Mouse (Mus musculus): Measurements from ENCODE around the gene Ppp1r13l. TPM values are rescaled to one million over a fixed set of nuclear protein-coding genes. Genes with fewer than 3 reads are reported as not detected.

Ppp1r13l gene
- polyA plus RNA-seq, 1 experiment from 2014 or later: 6.4 TPM

GRCm38 (mm10) chr7:19319906-19320305 lies 39.6 kb upstream of the Ppp1r13l start:
- Histone ChIP-seq H3K36me3 (ENCODE audit: control insufficient read depth, insufficient read depth, low read length) (no peaks in the 10 kb centered on the region), H3K9ac (ENCODE audit: low read length) (peak overlapping the region; percentile 35; the same call in 1 of the 2 replicates), H3K9me3 (ENCODE audit: control insufficient read depth, low read length) (no peaks in the 10 kb centered on the region), H3K4me3 (ENCODE audit: low read depth, low read length) (peak overlapping the region; percentile 35), H3K4me2 (ENCODE audit: low read depth, low read length, severe bottlenecking) (peak overlapping the region; percentile 74), H3K27me3 (ENCODE audit: control insufficient read depth, insufficient read depth, low read length) (no peaks in the 10 kb centered on the region), H3K27ac (ENCODE audit: low read depth, low read length) (no peak overlapping the region), H3K4me1 (replicated peaks; ENCODE audit: control insufficient read depth, insufficient read depth, low read length) (peaks cover 3% of the 10 kb centered on the region; the same call in 1 of the 2 replicates)
- ATAC-seq (replicated peaks; ENCODE audit: low FRiP score) (peak; percentile 97), DNase-seq (ENCODE audit: low spot score) (peak; percentile 98)
- 0% methylated on average over 41 of the region's 41 CpGs for WGBS

- H3K4me1 ChIP-seq (replicated peaks; ENCODE audit: control insufficient read depth, insufficient read depth, low read length): peaks cover 3% of the 10 kb centered on the region; the same call in 1 of the 2 replicates
- H3K9me3 ChIP-seq (ENCODE audit: control insufficient read depth, low read length): no peaks in the 10 kb centered on the region
- no peak overlapping the region for H3K4me3 ChIP-seq (ENCODE audit: low read depth, low read length)
- H3K27ac ChIP-seq (ENCODE audit: low read depth, low read length): no peak overlapping the region
- ATAC-seq (replicated peaks; ENCODE audit: low FRiP score) (no peak), DNase-seq (ENCODE audit: low spot score) (no peak)
- no peak overlapping the region for H3K4me2 ChIP-seq (ENCODE audit: low read depth, low read length, severe bottlenecking)
- no peaks in the 10 kb centered on the region for H3K27me3 ChIP-seq (ENCODE audit: control insufficient read depth, insufficient read depth, low read length)
- H3K9ac ChIP-seq (ENCODE audit: low read length): no peak overlapping the region
- H3K36me3 ChIP-seq (ENCODE audit: control insufficient read depth, insufficient read depth, low read length): no peaks in the 10 kb centered on the region
- WGBS: 48% methylated on average over 7 of the region's 7 CpGs
These were observed 38.9 kb upstream of the Ppp1r13l start for GRCm38 (mm10) chr7:19320637-19321036.

GRCm38 (mm10) chr7:19321464-19321863 lies 38.1 kb upstream of the Ppp1r13l start:
- Histone ChIP-seq H3K4me1 (replicated peaks; ENCODE audit: control insufficient read depth, insufficient read depth, low read length) (peaks cover 4% of the 10 kb centered on the region; the same call in 1 of the 2 replicates), H3K4me3 (ENCODE audit: low read depth, low read length) (no peak overlapping the region), H3K27me3 (ENCODE audit: control insufficient read depth, insufficient read depth, low read length) (no peaks in the 10 kb centered on the region), H3K27ac (ENCODE audit: low read depth, low read length) (no peak overlapping the region), H3K36me3 (ENCODE audit: control insufficient read depth, insufficient read depth, low read length) (no peaks in the 10 kb centered on the region), H3K9ac (ENCODE audit: low read length) (no peak overlapping the region), H3K4me2 (ENCODE audit: low read depth, low read length, severe bottlenecking) (no peak overlapping the region), H3K9me3 (ENCODE audit: control insufficient read depth, low read length) (no peaks in the 10 kb centered on the region)
- no peak for ATAC-seq (replicated peaks; ENCODE audit: low FRiP score)
- DNase-seq (ENCODE audit: low spot score): no peak
- 75% methylated on average over 5 of the region's 5 CpGs for WGBS

- Histone ChIP-seq H3K27me3 (ENCODE audit: control insufficient read depth, insufficient read depth, low read length) (no peaks in the 10 kb centered on the region), H3K36me3 (ENCODE audit: control insufficient read depth, insufficient read depth, low read length) (no peaks in the 10 kb centered on the region), H3K4me2 (ENCODE audit: low read depth, low read length, severe bottlenecking) (no peak overlapping the region), H3K4me3 (ENCODE audit: low read depth, low read length) (no peak overlapping the region), H3K27ac (ENCODE audit: low read depth, low read length) (no peak overlapping the region), H3K9me3 (ENCODE audit: control insufficient read depth, low read length) (no peaks in the 10 kb centered on the region), H3K4me1 (replicated peaks; ENCODE audit: control insufficient read depth, insufficient read depth, low read length) (peaks cover 11% of the 10 kb centered on the region; the same call in 1 of the 2 replicates), H3K9ac (ENCODE audit: low read length) (no peak overlapping the region)
- DNase-seq (ENCODE audit: low spot score) (no peak), ATAC-seq (replicated peaks; ENCODE audit: low FRiP score) (no peak)
- 61% methylated on average over 9 of the region's 9 CpGs for WGBS
These were observed 37.1 kb upstream of the Ppp1r13l start for GRCm38 (mm10) chr7:19322489-19322888.

DNA sequence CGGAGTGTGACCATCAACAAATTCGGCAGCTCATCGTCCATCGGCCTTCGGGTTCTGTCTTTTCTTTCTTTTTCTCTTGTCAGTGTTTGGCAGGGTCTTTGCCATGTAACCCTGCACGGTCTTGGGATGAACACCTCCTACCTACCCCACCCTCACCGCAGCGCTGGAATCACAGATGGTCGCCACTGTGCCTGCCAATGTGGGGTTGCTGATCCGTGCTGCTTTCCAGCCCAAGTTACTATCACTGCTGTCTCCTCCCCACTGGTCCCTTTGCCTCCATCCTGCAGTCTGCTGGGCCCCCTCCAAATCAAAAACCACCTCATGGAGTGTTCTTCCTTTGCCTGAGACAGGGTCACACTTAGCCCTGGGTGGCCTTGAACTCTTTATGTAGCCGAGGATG lies 35.3 kb upstream of the Ppp1r13l start:
- H3K9me3 ChIP-seq (ENCODE audit: control insufficient read depth, low read length): no peaks in the 10 kb centered on the region
- DNase-seq (ENCODE audit: low spot score) (no peak), ATAC-seq (replicated peaks; ENCODE audit: low FRiP score) (no peak)
- 87% methylated on average over 11 of the region's 11 CpGs for WGBS
- H3K9ac ChIP-seq (ENCODE audit: low read length): no peak overlapping the region
- H3K4me1 ChIP-seq (replicated peaks; ENCODE audit: control insufficient read depth, insufficient read depth, low read length): peaks cover 15% of the 10 kb centered on the region; the same call in 1 of the 2 replicates
- H3K27me3 ChIP-seq (ENCODE audit: control insufficient read depth, insufficient read depth, low read length): no peaks in the 10 kb centered on the region
- H3K36me3 ChIP-seq (ENCODE audit: control insufficient read depth, insufficient read depth, low read length): no peaks in the 10 kb centered on the region
- no peak overlapping the region for H3K4me3 ChIP-seq (ENCODE audit: low read depth, low read length)
- H3K27ac ChIP-seq (ENCODE audit: low read depth, low read length): no peak overlapping the region
- no peak overlapping the region for H3K4me2 ChIP-seq (ENCODE audit: low read depth, low read length, severe bottlenecking)

GRCm38 (mm10) chr7:19325262-19326199 lies 34.0 kb upstream of the Ppp1r13l start:
- ATAC-seq (replicated peaks; ENCODE audit: low FRiP score) (no peak), DNase-seq (ENCODE audit: low spot score) (no peak)
- no peak overlapping the region for H3K27ac ChIP-seq (ENCODE audit: low read depth, low read length)
- no peak overlapping the region for H3K4me3 ChIP-seq (ENCODE audit: low read depth, low read length)
- no peaks in the 10 kb centered on the region for H3K27me3 ChIP-seq (ENCODE audit: control insufficient read depth, insufficient read depth, low read length)
- H3K36me3 ChIP-seq (ENCODE audit: control insufficient read depth, insufficient read depth, low read length): no peaks in the 10 kb centered on the region
- peaks cover 12% of the 10 kb centered on the region; the same call in 1 of the 2 replicates for H3K4me1 ChIP-seq (replicated peaks; ENCODE audit: control insufficient read depth, insufficient read depth, low read length)
- H3K9me3 ChIP-seq (ENCODE audit: control insufficient read depth, low read length): no peaks in the 10 kb centered on the region
- WGBS: 74% methylated on average over 21 of the region's 21 CpGs
- H3K9ac ChIP-seq (ENCODE audit: low read length): no peak overlapping the region
- no peak overlapping the region; the same call in 1 of the 2 replicates for H3K4me2 ChIP-seq (ENCODE audit: low read depth, low read length, severe bottlenecking)

DNA sequence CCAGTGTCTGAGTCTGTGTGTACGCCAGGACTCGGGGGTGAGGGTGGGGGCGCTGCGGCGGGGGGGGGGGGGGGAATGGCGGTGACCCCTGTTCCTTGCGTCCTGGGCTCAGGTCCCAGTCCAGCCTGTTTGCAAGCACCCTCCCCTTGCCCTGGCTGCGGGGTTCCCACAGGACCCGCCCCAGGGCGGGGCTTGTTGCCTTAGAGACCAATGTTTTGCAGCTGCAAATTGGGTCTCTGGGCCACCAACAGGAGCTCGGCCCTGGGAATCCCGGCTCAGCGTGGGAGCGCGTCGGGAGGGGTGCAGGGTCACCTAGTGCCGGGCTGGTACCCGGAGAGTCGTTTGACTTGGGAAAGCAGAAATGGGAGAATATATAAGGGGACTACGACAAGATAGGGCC lies 33.2 kb upstream of the Ppp1r13l start:
- 0 out of 2 replicates have a peak overlapping the region, but pooled peaks have one; percentile 10 for H3K9ac ChIP-seq (ENCODE audit: low read length)
- H3K27me3 ChIP-seq (ENCODE audit: control insufficient read depth, insufficient read depth, low read length): no peaks in the 10 kb centered on the region
- H3K27ac ChIP-seq (ENCODE audit: low read depth, low read length): no peak overlapping the region
- H3K4me1 ChIP-seq (replicated peaks; ENCODE audit: control insufficient read depth, insufficient read depth, low read length): peaks cover 12% of the 10 kb centered on the region; the same call in 1 of the 2 replicates
- WGBS: 1% methylated on average over 19 of the region's 20 CpGs
- peak; percentile 90 for DNase-seq (ENCODE audit: low spot score)
- no peaks in the 10 kb centered on the region for H3K9me3 ChIP-seq (ENCODE audit: control insufficient read depth, low read length)
- peak; percentile 74 for ATAC-seq (replicated peaks; ENCODE audit: low FRiP score)
- H3K4me3 ChIP-seq (ENCODE audit: low read depth, low read length): peak overlapping the region; percentile 33
- peak overlapping the region; percentile 62 for H3K4me2 ChIP-seq (ENCODE audit: low read depth, low read length, severe bottlenecking)
- no peaks in the 10 kb centered on the region for H3K36me3 ChIP-seq (ENCODE audit: control insufficient read depth, insufficient read depth, low read length)

- peak overlapping the region; percentile 55; the same call in 1 of the 2 replicates for H3K27ac ChIP-seq (ENCODE audit: low read depth, low read length)
- peak overlapping the region; percentile 62 for H3K4me2 ChIP-seq (ENCODE audit: low read depth, low read length, severe bottlenecking)
- DNase-seq (ENCODE audit: low spot score) (peak; percentile 90), ATAC-seq (replicated peaks; ENCODE audit: low FRiP score) (peak; percentile 75)
- peaks cover 12% of the 10 kb centered on the region; the same call in 1 of the 2 replicates for H3K4me1 ChIP-seq (replicated peaks; ENCODE audit: control insufficient read depth, insufficient read depth, low read length)
- H3K9ac ChIP-seq (ENCODE audit: low read length): peak overlapping the region; percentile 45
- no peaks in the 10 kb centered on the region for H3K27me3 ChIP-seq (ENCODE audit: control insufficient read depth, insufficient read depth, low read length)
- H3K36me3 ChIP-seq (ENCODE audit: control insufficient read depth, insufficient read depth, low read length): no peaks in the 10 kb centered on the region
- WGBS: 1% methylated on average over 22 of the region's 22 CpGs
- no peaks in the 10 kb centered on the region for H3K9me3 ChIP-seq (ENCODE audit: control insufficient read depth, low read length)
- H3K4me3 ChIP-seq (ENCODE audit: low read depth, low read length): peak overlapping the region; percentile 33
These were observed 32.4 kb upstream of the Ppp1r13l start for GRCm38 (mm10) chr7:19327128-19327527.

Data from forebrain, embryonic 11.5 days (tissue).